Mouse (Mus musculus) thymus, postnatal 14 days (tissue): ENCODE results near the gene Csf2ra.
"Not testable (repeated sequence)": the region's sequence is repeated elsewhere in the genome, so short reads cannot be mapped to it uniquely, and the experiment has no call there.

Experiments used
- DNase-seq: peaks from one replicate; pipeline ENCODE4 v3.0.0; 2021

The Csf2ra gene

DNA sequence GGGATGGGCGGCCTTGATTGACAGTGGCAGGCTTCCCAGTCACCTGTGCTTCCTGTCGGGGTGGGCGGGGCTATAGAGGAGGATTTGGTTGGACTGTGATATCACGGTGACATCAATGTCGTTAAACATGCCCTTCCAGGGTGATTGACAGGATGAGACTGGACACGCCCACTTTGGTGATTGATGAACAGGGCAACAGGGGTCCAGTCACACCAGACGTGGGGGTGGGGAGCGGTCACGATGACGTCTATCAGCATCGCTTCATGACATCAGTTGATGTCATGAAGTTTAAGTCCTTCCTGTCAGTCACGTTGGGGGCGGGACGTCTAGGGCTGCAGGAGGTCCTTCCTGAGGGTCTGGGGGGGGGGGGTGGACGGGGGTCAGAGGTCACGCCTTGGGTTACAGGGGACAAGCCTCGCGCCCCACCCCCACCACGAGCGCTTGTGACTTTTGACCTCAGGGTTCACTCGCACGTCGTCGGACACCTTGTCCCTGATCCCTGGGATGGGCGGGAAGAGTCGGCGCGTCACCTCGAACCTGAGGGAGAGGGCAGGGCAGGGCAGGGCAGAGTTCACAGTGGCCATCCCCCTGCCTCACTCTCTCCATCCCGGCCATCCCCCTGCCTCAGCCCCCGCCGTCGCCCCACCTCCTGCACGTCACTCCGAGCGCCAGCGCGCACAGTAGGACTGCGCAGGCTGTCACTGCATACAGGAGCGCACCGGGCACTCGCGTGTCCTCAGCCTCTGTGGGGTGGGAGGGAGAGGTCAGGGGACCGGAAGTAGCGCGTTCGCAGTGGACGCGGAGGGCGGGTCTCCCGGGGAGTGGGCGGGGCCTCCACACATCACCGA lies 3.3 kb downstream of the Csf2ra start:
- DNase-seq, result peak; percentile 32

DNA sequence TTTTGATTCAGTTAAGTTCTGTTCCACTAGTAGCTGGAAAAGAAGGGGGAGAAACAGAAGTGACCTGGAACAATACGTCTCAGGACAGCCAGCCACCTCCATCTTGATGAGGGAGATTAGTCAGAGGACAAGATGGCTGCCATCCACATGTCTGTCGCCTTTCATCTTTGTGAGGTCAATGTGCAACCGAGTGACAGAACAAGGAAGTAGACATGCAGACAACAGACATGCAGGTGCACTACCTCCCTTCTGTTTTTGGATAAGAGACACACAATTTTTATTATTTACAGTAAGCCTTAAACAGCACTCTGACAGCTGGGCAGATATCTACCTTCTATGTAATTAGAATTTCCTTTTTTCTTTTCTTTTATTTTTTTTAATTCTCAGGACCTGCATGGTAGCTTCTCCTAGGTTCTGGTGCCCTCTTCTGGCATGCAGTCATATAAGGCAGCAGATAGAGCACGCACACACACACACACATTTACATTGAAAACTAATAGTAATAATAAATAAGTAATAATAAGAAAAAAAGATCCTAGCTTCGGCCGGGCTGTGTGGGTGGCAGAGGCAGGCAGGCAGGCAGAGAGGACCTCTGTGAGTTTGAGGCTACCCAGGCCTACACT lies 4.4 kb downstream of the Csf2ra start:
- DNase-seq, result no peak

DNA sequence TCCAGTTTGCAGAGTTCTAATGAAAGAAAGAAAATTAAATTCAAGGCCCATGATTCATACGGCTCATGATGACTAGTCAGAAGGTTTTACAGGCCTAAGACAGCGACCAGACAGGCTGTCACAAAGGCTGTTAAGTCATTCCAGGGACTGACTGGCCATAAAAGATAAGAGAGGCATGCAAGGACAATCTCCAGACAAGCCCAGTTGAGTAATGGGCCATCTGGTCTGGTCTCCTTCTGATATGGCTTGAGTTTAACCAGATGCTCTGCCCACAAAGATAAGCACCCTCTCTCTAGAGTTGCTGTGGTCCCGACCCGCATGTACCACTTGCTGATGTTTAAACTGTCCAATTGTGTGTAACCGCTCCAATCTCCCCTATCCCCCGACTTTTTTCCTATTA lies 20.7 kb downstream of the Csf2ra start:
- DNase-seq, result not testable (repeated sequence)

DNA sequence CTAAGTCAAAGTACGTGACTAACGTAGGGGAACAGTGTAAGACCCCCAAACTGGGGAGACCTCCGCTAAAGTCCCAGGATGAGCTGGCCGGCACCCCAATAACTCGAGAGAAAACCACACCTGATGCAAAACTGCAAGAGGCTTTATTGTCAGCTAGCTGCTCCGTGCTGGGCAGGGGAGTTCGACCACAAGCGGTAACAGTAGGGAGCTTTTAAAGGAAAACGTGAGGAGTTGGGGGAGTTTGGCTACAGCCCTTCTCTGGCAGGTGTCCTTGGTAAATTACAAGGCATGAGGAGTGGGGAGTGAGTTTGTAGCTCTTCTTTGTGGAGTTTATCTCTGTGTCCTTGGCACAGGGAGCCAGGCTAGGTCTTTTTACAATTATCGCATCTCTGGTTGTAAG lies 28.4 kb downstream of the Csf2ra start:
- DNase-seq, result peak; percentile 26

DNA sequence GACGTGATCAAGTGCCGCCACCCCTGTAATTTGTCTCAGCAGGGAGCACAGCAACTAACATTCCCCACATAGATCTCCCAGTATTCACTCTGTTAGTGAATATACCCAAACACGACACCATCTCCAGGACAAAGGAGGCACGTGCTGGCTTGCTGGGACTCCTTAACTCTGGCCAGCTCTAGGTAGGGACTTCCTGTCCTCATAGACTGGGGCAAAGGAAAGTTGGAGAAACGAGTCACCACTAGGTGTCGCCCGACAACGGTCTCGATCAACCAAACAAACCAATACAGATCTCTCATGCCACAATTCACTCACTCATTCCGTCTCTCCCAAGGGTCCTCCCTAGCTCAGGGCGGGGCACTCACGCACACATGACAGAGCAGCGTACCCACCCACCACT lies 28.9 kb downstream of the Csf2ra start:
- peak; percentile 90 for DNase-seq

DNA sequence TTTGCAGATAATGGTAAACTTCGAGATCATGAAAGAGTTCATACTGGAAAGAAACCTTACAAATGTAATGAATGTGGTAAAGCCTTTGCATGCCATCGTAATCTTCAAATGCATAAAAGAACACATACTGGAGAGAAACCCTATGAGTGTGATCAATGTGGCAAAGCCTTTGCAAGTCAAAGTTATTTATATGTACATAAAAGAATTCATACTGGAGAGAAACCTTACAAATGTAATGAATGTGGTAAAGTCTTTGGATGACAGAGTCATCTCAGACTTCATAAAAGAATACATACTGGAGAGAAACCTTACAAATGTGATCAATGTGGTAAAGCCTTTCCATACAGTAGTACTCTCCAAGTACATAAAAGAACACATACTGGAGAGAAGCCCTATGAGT lies 44.6 kb downstream of the Csf2ra start, which contains the start of gene Gm6020:
Gene Gm6020 (plus strand): TSS at position 301 of the 400 bp plus-strand sequence.
- not testable (repeated sequence) for DNase-seq

DNA sequence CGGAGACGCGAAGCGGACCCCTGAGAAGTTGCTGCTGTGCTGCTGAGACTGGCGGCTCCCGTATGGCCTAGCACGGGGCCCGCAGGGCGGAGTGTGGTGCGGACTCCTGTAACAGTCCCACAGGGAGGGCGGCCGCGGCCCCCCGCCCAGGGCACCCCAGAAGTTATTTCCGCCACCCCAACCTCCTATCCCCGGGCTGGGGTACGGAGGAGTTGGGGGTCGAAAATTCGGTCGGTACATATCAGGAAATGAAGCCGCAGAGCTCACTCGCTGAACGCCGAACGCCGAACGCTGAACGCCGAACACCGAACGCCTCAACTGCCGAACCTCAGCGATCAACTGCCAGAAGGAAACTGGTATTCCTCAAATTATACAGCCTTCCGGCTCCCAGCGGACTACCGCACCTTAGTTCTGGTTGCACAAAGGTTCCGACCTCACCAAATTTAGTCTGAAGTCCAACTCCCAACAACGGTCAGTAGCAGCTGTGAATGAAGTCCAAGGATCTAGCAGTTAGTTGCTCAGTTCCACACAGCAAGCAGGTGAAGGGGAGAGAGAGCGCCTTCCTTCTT lies 52.4 kb downstream of the Csf2ra start, which contains the start of gene Gm7102:
Gene Gm7102 (minus strand): TSS at position 554 of the 569 bp plus-strand sequence.
- peak; percentile 5 for DNase-seq
